Mouse (Mus musculus): ENCODE measurements around the gene Lyst. TPM values are rescaled to one million over a fixed set of nuclear protein-coding genes. Genes with fewer than 3 reads are reported as not detected.
A peak's percentile ranks its signal among the peaks of the same experiment; 100 is the strongest.
"Not testable (repeated sequence)": the region's sequence is repeated elsewhere in the genome, so short reads cannot be mapped to it uniquely, and the experiment has no call there.

Lyst gene
- polyA plus RNA-seq, 1 experiment from 2014 or later: 1.9 TPM

DNA sequence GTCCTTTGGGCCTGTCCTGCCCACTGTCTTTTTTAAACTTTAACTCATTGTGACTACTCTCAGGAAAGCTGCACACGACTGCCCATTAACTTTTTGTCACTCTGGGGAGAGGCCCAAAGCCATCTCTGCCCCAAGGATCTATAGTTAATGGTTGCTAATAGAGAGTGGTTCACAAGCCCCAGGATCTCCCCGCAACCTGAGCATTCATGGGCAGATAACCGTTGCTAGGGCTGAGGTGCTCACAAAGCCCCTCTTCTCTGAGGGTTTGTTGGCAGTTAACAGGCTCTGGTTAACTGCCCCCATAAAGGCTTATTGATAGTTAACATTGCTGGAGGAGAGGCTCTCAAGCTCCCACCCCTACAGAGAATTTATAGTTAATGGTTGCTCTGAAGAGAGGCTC, 190.1 kb downstream of the Lyst start:
- peaks cover 28% of the 10 kb centered on the region for H3K4me1 ChIP-seq
- 74% methylated on average over 3 of the region's 3 CpGs for WGBS
- H3K27ac ChIP-seq: no peak overlapping the region
- DNase-seq (ENCODE audit: low spot score): peak; percentile 52
- no peaks in the 10 kb centered on the region for H3K9me3 ChIP-seq
- H3K36me3 ChIP-seq: peaks cover 5% of the 10 kb centered on the region; the same call in 1 of the 2 replicates
- peaks cover 43% of the 10 kb centered on the region for H3K27me3 ChIP-seq (ENCODE audit: insufficient read depth, poor library complexity, severe bottlenecking)
- no peak overlapping the region for H3K4me3 ChIP-seq

DNA sequence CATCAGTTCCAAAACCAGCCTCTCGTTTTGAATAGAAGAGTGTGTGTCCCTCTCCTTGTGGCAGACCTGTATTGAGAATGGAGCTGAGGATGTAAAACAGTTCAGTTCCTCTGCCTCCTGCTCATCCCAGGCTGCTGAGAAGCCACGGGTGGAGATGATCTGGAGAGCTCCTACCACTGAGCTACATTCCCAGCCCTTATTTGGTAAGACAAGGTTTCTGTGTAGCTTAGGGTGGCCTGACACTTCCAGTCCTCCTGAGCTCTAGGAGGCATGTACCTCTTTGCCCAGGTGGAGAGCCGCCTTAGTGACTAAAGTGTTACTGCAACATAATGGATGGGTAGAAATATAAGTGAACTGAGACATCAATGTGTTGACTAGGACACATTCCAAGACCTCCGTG, 190.8 kb downstream of the Lyst start:
- DNase-seq (ENCODE audit: low spot score): peak; percentile 53
- 63% methylated on average over 4 of the region's 4 CpGs for WGBS
- Histone ChIP-seq H3K27ac (no peak overlapping the region), H3K4me1 (peaks cover 30% of the 10 kb centered on the region), H3K27me3 (ENCODE audit: insufficient read depth, poor library complexity, severe bottlenecking) (peaks cover 51% of the 10 kb centered on the region), H3K9me3 (no peaks in the 10 kb centered on the region), H3K4me3 (no peak overlapping the region), H3K36me3 (peaks cover 5% of the 10 kb centered on the region; the same call in 1 of the 2 replicates)

DNA sequence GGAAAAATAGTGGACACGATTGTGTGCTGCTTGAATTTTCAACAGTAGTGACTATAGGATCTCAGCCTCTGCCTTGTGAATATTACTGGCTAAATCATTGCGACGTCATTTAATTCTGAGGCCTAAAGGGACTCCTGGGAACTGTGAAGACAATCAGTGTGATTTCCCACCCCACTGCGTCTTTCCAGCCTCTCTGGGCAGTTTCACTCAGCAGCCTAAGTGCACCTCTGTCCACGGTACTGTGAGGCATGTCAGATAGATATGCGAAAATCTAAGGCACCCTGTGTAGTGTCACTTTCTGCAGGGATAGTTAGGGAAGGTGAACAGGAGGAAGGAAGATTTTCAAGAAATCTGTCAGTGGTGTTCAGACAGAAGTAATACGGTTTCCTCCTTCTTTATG, 193.1 kb downstream of the Lyst start:
- Histone ChIP-seq H3K27ac (no peak overlapping the region), H3K4me1 (peaks cover 29% of the 10 kb centered on the region), H3K4me3 (0 out of 2 replicates have a peak overlapping the region, but pooled peaks have one; percentile 68), H3K27me3 (ENCODE audit: insufficient read depth, poor library complexity, severe bottlenecking) (peaks cover 71% of the 10 kb centered on the region), H3K9me3 (no peaks in the 10 kb centered on the region), H3K36me3 (no peaks in the 10 kb centered on the region)
- 31% methylated on average over 7 of the region's 7 CpGs for WGBS
- DNase-seq (ENCODE audit: low spot score): peak; percentile 59

DNA sequence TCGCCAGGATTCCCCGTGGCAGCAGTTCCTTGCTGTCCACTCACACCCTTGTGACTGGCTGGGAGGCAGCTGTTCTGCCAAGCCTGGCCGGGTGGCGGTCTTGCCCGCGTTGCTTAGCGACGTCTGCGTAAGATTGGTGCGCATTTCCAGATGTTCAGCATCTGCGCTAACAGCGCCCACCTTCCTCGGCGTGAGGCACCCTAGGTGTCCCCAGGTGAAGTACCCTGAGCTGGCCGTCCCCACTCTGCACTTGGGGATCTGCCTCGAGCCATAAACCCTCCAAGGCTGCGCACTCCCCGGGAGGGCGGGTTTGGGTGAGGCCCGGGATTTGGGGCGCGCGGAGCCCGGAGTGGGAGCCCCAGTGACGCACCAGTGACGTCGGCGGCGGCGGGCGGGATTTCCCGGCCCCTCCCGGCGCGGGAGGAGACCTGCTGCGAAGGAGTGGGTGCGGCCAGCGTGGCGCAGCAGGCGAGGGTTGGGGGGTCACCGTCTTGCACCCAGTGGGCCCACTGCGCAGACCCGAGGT, 193.8 kb downstream of the Lyst start, which contains the start of gene Gng4:
Gene Gng4 (plus strand): TSS at position 166 of the 526 bp plus-strand sequence.
- peaks cover 71% of the 10 kb centered on the region for H3K27me3 ChIP-seq (ENCODE audit: insufficient read depth, poor library complexity, severe bottlenecking)
- no peaks in the 10 kb centered on the region for H3K9me3 ChIP-seq
- peaks cover 27% of the 10 kb centered on the region for H3K4me1 ChIP-seq
- H3K4me3 ChIP-seq: peak within 1 kb of the TSS; percentile 68
- H3K36me3 ChIP-seq: no peaks in the 10 kb centered on the region
- H3K27ac ChIP-seq: no peak within 1 kb of the TSS
- 1% methylated on average over 43 of the region's 43 CpGs for WGBS
- peak; percentile 74 for DNase-seq (ENCODE audit: low spot score)

DNA sequence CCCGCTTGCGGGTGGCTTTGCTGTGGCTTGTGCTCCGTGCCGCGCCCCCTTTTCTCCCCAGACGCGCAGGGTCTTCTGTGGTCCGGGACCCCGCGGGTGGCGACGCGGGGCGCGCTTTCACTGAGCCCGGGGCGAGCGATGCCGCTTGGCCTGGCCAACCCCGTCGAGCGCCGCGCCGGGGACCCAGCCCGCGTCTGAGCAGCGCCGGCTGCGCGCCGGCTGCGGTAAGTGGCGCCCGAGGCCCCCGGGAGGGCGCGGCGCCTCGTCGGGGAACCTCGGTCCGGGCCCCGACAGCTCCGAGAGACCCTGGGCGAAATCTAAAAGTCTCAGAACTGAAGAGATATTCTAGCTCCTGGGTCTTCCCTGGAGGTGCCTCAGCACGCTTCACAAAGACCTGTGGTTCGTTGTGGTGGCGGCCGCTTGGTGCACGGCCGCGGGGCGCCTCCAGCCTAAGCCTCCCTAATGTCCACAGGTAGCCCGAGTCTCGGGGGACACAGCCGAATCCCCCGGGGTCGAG, 194.3 kb downstream of the Lyst start:
- Histone ChIP-seq H3K36me3 (no peaks in the 10 kb centered on the region), H3K4me3 (peak overlapping the region; percentile 68), H3K27ac (no peak overlapping the region), H3K27me3 (ENCODE audit: insufficient read depth, poor library complexity, severe bottlenecking) (peaks cover 71% of the 10 kb centered on the region), H3K9me3 (no peaks in the 10 kb centered on the region), H3K4me1 (peaks cover 24% of the 10 kb centered on the region)
- DNase-seq (ENCODE audit: low spot score): peak; percentile 75
- 1% methylated on average over 45 of the region's 59 CpGs for WGBS

DNA sequence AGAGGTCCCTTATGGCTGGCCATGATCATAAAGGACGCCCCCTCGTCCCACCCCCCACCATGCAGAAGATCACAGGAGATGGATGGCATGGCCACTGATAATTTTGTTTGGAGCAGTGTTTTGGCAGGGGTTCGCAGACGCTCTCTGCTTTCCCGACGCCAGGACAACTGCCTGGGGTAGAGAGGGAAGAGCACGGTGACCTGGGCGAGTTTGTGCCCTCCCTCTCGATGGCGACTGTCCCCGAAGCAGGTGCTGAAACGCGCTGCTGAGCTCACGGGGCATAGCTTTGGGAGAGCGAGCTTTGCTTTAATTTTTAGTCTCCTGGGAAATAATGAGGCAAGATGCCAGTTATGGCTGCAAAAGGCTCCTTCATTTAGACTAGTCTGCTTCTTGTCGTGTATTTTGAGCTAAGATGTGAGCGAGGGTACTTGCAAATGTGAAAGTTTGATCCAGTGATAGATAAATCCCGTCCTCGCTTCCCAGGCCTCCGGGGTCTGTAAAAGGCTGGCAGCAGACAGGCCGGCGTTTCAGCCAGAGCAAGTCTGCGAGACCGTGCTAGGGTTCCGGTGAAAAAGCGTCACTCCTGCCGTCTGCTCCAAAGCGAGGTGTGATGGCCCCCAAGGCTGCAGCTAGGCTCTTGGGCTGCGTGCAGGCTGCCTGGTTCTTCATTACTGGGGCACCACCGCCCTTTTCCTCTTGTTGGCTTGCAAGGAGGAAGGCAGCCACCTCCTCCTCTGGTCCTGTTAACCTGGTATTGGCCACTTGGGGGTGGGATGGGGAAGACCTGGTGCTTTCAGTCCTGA, 195.0 kb downstream of the Lyst start:
- peaks cover 71% of the 10 kb centered on the region for H3K27me3 ChIP-seq (ENCODE audit: insufficient read depth, poor library complexity, severe bottlenecking)
- no peak overlapping the region for H3K27ac ChIP-seq
- H3K4me3 ChIP-seq: peak overlapping the region; percentile 68
- H3K9me3 ChIP-seq: no peaks in the 10 kb centered on the region
- DNase-seq (ENCODE audit: low spot score): peak; percentile 76
- H3K36me3 ChIP-seq: no peaks in the 10 kb centered on the region
- H3K4me1 ChIP-seq: peaks cover 24% of the 10 kb centered on the region
- under 1% methylated on average over 30 of the region's 30 CpGs for WGBS

DNA sequence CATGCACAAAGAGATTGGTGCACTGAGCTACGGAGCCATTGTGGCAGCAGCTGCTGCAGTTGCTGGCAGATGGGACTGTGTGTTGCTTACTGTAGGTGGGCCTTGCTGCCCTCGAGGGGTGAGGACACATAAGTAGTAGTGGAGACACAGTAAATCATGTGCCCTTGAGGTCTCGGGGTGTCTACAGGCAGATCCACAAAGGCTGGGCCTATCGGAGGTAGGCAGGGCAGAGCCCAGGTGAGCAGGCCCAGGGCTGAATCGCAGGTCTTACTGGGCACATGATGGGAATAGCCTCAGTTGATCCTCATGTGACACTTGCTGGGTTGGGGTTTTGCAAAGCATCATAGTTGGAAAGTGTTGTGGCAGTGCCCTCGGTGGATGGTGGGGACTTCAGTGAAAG, 196.8 kb downstream of the Lyst start:
- Histone ChIP-seq H3K4me3 (no peak overlapping the region), H3K27me3 (ENCODE audit: insufficient read depth, poor library complexity, severe bottlenecking) (peaks cover 60% of the 10 kb centered on the region), H3K9me3 (no peaks in the 10 kb centered on the region), H3K27ac (no peak overlapping the region), H3K36me3 (no peaks in the 10 kb centered on the region), H3K4me1 (peaks cover 24% of the 10 kb centered on the region)
- DNase-seq (ENCODE audit: low spot score): no peak
- 81% methylated on average over 6 of the region's 6 CpGs for WGBS

DNA sequence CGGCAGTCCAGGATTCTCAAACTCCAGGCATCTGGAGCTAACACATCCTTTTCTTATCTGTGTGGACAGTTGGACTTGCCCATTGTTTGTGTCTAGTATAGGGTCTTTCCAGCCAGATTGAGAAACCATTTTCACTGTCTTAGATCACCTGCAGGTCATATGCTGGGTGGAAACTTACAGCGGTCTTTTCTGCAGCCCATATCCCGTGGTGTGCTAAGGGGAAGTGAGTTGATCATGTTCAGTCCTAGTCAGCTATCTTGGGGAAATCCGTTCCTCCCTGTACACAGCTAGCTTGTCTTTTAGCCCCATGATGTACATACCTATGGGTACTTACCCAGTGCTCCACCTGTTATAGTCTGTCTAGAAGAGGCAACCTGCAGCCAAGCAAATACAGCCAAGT, 197.9 kb downstream of the Lyst start:
- Histone ChIP-seq H3K36me3 (no peaks in the 10 kb centered on the region), H3K9me3 (no peaks in the 10 kb centered on the region), H3K27me3 (ENCODE audit: insufficient read depth, poor library complexity, severe bottlenecking) (peaks cover 50% of the 10 kb centered on the region), H3K4me3 (no peak overlapping the region), H3K27ac (no peak overlapping the region), H3K4me1 (peaks cover 24% of the 10 kb centered on the region)
- DNase-seq (ENCODE audit: low spot score): no peak
- WGBS: 88% methylated on average over 4 of the region's 4 CpGs

DNA sequence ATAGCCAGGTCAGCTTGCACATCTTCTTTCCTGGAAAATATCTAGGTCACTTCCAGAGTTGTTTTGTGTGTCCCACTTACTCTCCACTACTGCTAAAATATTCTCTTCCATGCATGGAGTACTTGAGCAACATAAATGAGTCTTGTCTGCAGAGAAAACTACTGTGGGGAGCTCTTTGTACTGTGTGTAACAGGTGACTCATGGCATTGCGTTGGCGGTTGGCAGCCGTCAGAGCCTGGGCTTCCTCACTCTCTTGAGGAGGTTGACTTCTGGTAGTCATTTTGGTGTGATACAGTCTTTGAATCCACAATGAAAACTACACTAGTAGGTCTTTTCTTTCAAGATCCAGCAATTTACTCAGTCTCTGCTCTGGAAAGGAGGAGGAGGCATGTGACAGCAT, 201.8 kb downstream of the Lyst start:
- 81% methylated on average over 3 of the region's 3 CpGs for WGBS
- Histone ChIP-seq H3K36me3 (no peaks in the 10 kb centered on the region), H3K9me3 (no peaks in the 10 kb centered on the region), H3K27me3 (ENCODE audit: insufficient read depth, poor library complexity, severe bottlenecking) (peaks cover 13% of the 10 kb centered on the region; the same call in 1 of the 2 replicates), H3K4me1 (no peaks in the 10 kb centered on the region), H3K27ac (no peak overlapping the region), H3K4me3 (no peak overlapping the region)
- no peak for DNase-seq (ENCODE audit: low spot score)

DNA sequence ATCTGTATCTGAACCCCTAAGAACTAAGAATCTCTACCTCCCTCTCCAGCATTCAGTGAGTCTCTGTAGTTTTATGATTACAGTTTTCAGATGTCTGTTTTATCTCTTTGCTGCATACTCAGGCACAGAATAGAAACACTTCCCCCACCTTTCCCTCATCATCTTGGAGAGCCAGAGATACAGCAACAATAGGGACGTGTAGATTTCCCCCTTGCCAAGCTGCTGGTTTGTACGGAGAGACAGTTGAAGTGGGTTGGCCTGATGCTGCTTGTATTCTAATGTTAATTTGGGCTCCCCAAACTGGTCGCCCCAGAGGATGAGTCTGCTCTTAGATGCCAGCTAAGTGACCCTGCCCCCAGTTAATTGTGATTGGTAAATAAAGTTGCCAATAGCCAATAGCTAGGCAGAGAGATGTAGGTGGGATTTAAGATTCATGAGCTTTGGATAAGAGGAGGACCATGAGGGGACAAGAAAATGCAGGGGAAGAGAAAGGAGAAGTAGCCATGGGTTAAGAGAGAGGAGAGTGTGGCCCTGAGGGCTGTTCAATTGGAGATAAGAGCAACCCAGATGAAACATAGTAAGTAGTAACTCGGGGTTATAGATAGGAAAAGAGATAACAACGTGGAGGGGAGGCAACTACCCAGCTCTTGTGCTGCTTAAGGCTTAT, 205.1 kb downstream of the Lyst start:
- WGBS: 26% methylated on average over 5 of the region's 5 CpGs
- Histone ChIP-seq H3K27me3 (ENCODE audit: insufficient read depth, poor library complexity, severe bottlenecking) (no peaks in the 10 kb centered on the region), H3K4me1 (no peaks in the 10 kb centered on the region), H3K36me3 (no peaks in the 10 kb centered on the region), H3K9me3 (no peaks in the 10 kb centered on the region), H3K4me3 (no peak overlapping the region), H3K27ac (no peak overlapping the region)
- DNase-seq (ENCODE audit: low spot score): no peak

DNA sequence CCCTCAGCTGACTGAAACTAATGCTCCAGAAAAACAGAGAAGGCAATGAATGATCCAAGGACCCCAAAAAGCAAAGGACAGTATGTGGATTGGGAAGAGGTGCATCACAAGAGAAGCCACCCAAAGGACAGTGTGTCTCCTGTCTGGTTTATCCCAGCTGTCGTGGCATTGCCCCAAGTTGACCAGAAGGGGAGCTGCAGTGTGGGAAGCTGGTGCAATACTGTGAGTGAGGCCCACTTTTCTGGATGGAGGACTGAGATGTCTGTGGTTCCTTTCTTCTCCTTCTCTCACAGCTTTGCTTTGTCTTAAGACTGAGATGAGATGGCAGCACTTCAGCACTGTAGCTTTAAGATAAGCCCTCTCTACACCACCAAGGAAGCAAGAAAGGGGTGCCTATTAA, 205.9 kb downstream of the Lyst start:
- no peak for DNase-seq (ENCODE audit: low spot score)
- Histone ChIP-seq H3K27ac (no peak overlapping the region), H3K9me3 (no peaks in the 10 kb centered on the region), H3K4me1 (no peaks in the 10 kb centered on the region), H3K36me3 (no peaks in the 10 kb centered on the region), H3K4me3 (no peak overlapping the region), H3K27me3 (ENCODE audit: insufficient read depth, poor library complexity, severe bottlenecking) (no peaks in the 10 kb centered on the region)
- WGBS: 70% methylated on average over 1 of the region's 1 CpGs

DNA sequence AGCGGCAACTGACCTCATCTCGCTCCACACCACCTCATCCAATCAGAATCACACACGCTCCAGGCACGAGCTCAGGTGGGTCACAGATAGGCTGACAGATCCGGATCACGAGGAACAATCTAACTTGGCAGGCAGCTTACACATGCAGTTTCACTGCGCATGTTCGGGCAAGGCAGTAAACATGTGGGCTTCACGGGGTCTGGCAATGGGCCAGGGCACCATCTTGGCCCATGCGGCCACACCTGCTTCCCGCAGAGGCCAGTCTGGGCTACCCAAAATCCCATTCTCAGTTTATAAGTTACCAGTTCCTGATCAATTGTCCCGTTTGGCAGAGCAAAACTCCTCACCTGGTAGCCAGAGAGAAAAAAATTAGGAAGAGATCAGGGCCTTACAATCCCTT, 207.6 kb downstream of the Lyst start:
- not testable (repeated sequence) for DNase-seq (ENCODE audit: low spot score); H3K9me3 ChIP-seq; H3K27ac ChIP-seq; H3K4me3 ChIP-seq; H3K27me3 ChIP-seq (ENCODE audit: insufficient read depth, poor library complexity, severe bottlenecking); H3K36me3 ChIP-seq; H3K4me1 ChIP-seq
- WGBS: 89% methylated on average over 12 of the region's 12 CpGs

DNA sequence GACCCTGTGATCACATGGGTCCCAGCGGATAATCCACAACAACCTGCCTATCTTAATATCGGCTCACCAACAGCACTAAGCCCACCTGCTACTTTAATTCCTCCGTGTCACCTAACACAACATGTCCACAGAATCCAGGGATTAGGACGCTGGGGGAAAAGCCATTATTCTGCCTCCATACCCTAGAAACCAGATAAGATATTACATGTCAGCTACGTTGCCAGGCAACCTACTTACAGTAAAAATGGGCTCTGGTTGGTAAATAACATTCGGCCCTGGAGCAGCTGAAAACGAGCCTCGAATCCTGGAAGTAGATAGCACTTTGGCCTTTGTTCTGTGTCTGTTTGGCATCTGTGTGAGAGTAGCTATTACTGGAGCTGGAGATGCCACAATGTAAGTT, 208.6 kb downstream of the Lyst start:
- Histone ChIP-seq H3K4me3 (no peak overlapping the region), H3K27me3 (ENCODE audit: insufficient read depth, poor library complexity, severe bottlenecking) (no peaks in the 10 kb centered on the region), H3K36me3 (no peaks in the 10 kb centered on the region), H3K9me3 (no peaks in the 10 kb centered on the region), H3K27ac (no peak overlapping the region), H3K4me1 (no peaks in the 10 kb centered on the region)
- DNase-seq (ENCODE audit: low spot score): no peak
- 69% methylated on average over 8 of the region's 8 CpGs for WGBS
